Mouse (Mus musculus): ENCODE results near the gene Smim6.

DNA sequence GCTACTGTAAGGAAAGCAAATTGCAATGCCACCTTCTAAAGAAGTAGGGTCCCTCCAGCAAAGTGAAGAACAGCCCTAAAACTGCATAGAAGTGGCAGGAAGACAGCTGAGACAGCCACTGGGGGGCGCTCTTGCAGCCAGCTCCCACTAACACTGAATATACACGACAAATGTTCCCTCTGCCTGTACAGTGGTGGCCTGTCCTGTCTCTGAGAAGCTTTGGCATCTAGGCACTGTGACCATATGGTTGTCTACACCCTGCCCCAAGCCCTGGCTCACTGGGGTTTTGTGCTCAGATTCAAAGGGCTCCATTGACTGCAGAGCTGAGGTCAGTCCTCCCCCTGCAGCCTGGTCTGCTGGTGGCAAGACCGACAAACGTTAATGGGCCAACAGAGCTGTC lies 12.9 kb upstream of the Smim6 start:
- TF ChIP-seq CTCF (conservative IDR thresholded peaks at IDR 0.05; ENCODE audit: low read length): peak; percentile 75
- no peak for TF ChIP-seq NANOG (IDR thresholded peaks at IDR 0.05; ENCODE audit: borderline replicate concordance, low read length)

Data from E14TG2a.4 (cell line).